In genomic region chr15:99098493-99098861, GRCm38 (mm10) we compare ENCODE assay signal across 8 mouse cellular contexts. TPM values are rescaled to one million over a fixed set of nuclear protein-coding genes. Genes with fewer than 3 reads are reported as not detected.
DNase-seq lines count a peak whose midpoint lies in the region; ATAC-seq and TF ChIP-seq lines count a peak whose summit lies in the region.

No protein-coding gene starts in this region.

- H3K9me3 ChIP-seq in forebrain, embryonic 12.5 days, result no peaks in the 10 kb centered on the region
- H3K9me3 ChIP-seq in limb, embryonic 14.5 days (ENCODE audit: control insufficient read depth, low read length), result no peaks in the 10 kb centered on the region

- H3K27me3 ChIP-seq in forebrain, embryonic 12.5 days, result peaks cover 78% of the 10 kb centered on the region
- H3K27me3 ChIP-seq in limb, embryonic 14.5 days (ENCODE audit: control insufficient read depth, insufficient read depth, low read length), result peaks cover 60% of the 10 kb centered on the region

- no peak for DNase-seq in layer of hippocampus, adult 2 months (ENCODE audit: low spot score in 2 of 2)
- DNase-seq in layer of hippocampus, adult 11-12 months (ENCODE audit: low spot score), result no peak
- no peak for DNase-seq in limb, embryonic 14.5 days (ENCODE audit: low spot score)
- DNase-seq in retina, embryonic 14.5 days (ENCODE audit: low spot score), result peak; percentile 29
- DNase-seq in right cerebral cortex, postnatal 10 days (ENCODE audit: low spot score in 2 of 2), result no peak
- DNase-seq in frontal cortex, adult 2 months (ENCODE audit: extremely low spot score in 1 of 2, low spot score in 1 of 2), result no peak
- DNase-seq in spleen, postnatal 14 days (ENCODE audit: low spot score in 2 of 2), result no peak

- H3K4me1 ChIP-seq in forebrain, embryonic 12.5 days, result peaks cover 52% of the 10 kb centered on the region
- peaks cover 32% of the 10 kb centered on the region for H3K4me1 ChIP-seq in limb, embryonic 14.5 days (ENCODE audit: control insufficient read depth, insufficient read depth, low read length)

- WGBS in forebrain, embryonic 12.5 days, result 1% methylated on average over 9 of the region's 9 CpGs
- 4% methylated on average over 9 of the region's 9 CpGs for WGBS in limb, embryonic 14.5 days

- H3K4me3 ChIP-seq in layer of hippocampus, adult 2 months, result peak overlapping the region; percentile 43; the same call in 1 of the 2 replicates
- H3K4me3 ChIP-seq in forebrain, embryonic 12.5 days (replicated peaks), result peak overlapping the region; percentile 42
- H3K4me3 ChIP-seq in limb, embryonic 14.5 days (replicated peaks; ENCODE audit: low read length), result peak overlapping the region; percentile 41

- 0 out of 2 replicates have a peak overlapping the region, but pooled peaks have one; percentile 26 for H3K9ac ChIP-seq in forebrain, embryonic 12.5 days
- no peak overlapping the region for H3K9ac ChIP-seq in limb, embryonic 14.5 days (ENCODE audit: low read depth, low read length, severe bottlenecking)

- no peak for TF ChIP-seq POLR2A in limb, embryonic 14.5 days (IDR thresholded peaks at IDR 0.05; ENCODE audit: borderline replicate concordance, extremely low read depth, insufficient read depth, insufficient read length)

- ATAC-seq in forebrain, embryonic 12.5 days (ENCODE audit: low FRiP score), result no peak
- no peak for ATAC-seq in limb, embryonic 14.5 days (ENCODE audit: low FRiP score, low read depth)

- H3K27ac ChIP-seq in layer of hippocampus, adult 2 months, result no peak overlapping the region
- H3K27ac ChIP-seq in forebrain, embryonic 12.5 days, result no peak overlapping the region
- H3K27ac ChIP-seq in limb, embryonic 14.5 days (replicated peaks; ENCODE audit: low read depth, low read length), result no peak overlapping the region

- TF ChIP-seq CTCF in layer of hippocampus, adult 2 months (conservative IDR thresholded peaks at IDR 0.05), result no peak

- H3K36me3 ChIP-seq in forebrain, embryonic 12.5 days (replicated peaks), result no peaks in the 10 kb centered on the region
- no peaks in the 10 kb centered on the region for H3K36me3 ChIP-seq in limb, embryonic 14.5 days (ENCODE audit: control insufficient read depth, insufficient read depth, low read length)

- H3K4me2 ChIP-seq in forebrain, embryonic 12.5 days, result peak overlapping the region; percentile 73
- peak overlapping the region; percentile 85 for H3K4me2 ChIP-seq in limb, embryonic 14.5 days (replicated peaks; ENCODE audit: low read depth, low read length, severe bottlenecking)

RNA-seq across cellular contexts. Expression of gene Dnajc22, which starts 5.5 kb away (rescaled TPM):
- under 1 TPM in 1 of 2 experiments, not detected in 1; 0.31 TPM for total RNA-seq in layer of hippocampus, adult 2 months (2021)
- polyA plus RNA-seq in forebrain, embryonic 12.5 days (2016; fragmentation: Nextera tagmentation; extraction: Ambion mirVana), result 0.76 and 1.0 TPM in 2 replicates
- 0.87 and 1.7 TPM in 2 replicates for polyA plus RNA-seq in limb, embryonic 14.5 days (2012; rRNA removed)
- 0.11 and 0.37 TPM in 2 replicates for polyA plus RNA-seq in limb, embryonic 14.5 days (2014; fragmentation: Nextera tagmentation; extraction: Ambion mirVana)
- polyA plus RNA-seq in frontal cortex, adult 2 months (2012; rRNA removed), result 0.06 TPM in 1 of 2 replicates, not detected in the other

RNA-seq across cellular contexts. Expression of gene C1ql4, which starts 10.9 kb away (rescaled TPM):
- total RNA-seq in layer of hippocampus, adult 2 months (2021), result not detected
- 0.44 and 1.3 TPM in 2 replicates for polyA plus RNA-seq in forebrain, embryonic 12.5 days (2016; fragmentation: Nextera tagmentation; extraction: Ambion mirVana)
- polyA plus RNA-seq in limb, embryonic 14.5 days (2012; rRNA removed), result 0.13 TPM in 1 of 2 replicates, not detected in the other
- not detected in 2 replicates for polyA plus RNA-seq in limb, embryonic 14.5 days (2014; fragmentation: Nextera tagmentation; extraction: Ambion mirVana)
- not detected in 2 replicates for polyA plus RNA-seq in frontal cortex, adult 2 months (2012; rRNA removed)

RNA-seq across cellular contexts. Expression of gene Troap, which starts 24.1 kb away (rescaled TPM):
- under 1 TPM; 0.36 to 0.64 TPM for total RNA-seq in layer of hippocampus, adult 2 months (2021)
- polyA plus RNA-seq in forebrain, embryonic 12.5 days (2016; fragmentation: Nextera tagmentation; extraction: Ambion mirVana), result 41.6 and 48.3 TPM in 2 replicates
- 41.5 and 51.3 TPM in 2 replicates for polyA plus RNA-seq in limb, embryonic 14.5 days (2012; rRNA removed)
- 20.3 and 22.1 TPM in 2 replicates for polyA plus RNA-seq in limb, embryonic 14.5 days (2014; fragmentation: Nextera tagmentation; extraction: Ambion mirVana)
- 0.62 and 1.3 TPM in 2 replicates for polyA plus RNA-seq in frontal cortex, adult 2 months (2012; rRNA removed)

RNA-seq across cellular contexts. Expression of gene Spats2, which starts 27.2 kb away (rescaled TPM):
- 10 to 100 TPM; 29.2 to 30.9 TPM for total RNA-seq in layer of hippocampus, adult 2 months (2021)
- 65.5 and 69.8 TPM in 2 replicates for polyA plus RNA-seq in forebrain, embryonic 12.5 days (2016; fragmentation: Nextera tagmentation; extraction: Ambion mirVana)
- polyA plus RNA-seq in limb, embryonic 14.5 days (2012; rRNA removed), result 47.1 and 48.4 TPM in 2 replicates
- polyA plus RNA-seq in limb, embryonic 14.5 days (2014; fragmentation: Nextera tagmentation; extraction: Ambion mirVana), result 39.7 and 41.7 TPM in 2 replicates
- 36.9 and 39.7 TPM in 2 replicates for polyA plus RNA-seq in frontal cortex, adult 2 months (2012; rRNA removed)

RNA-seq across cellular contexts. Expression of gene Prph, which starts 43.5 kb away (rescaled TPM):
- under 1 TPM; 0.67 to 0.83 TPM for total RNA-seq in layer of hippocampus, adult 2 months (2021)
- polyA plus RNA-seq in forebrain, embryonic 12.5 days (2016; fragmentation: Nextera tagmentation; extraction: Ambion mirVana), result 0.73 and 1.4 TPM in 2 replicates
- 2.7 and 4.2 TPM in 2 replicates for polyA plus RNA-seq in limb, embryonic 14.5 days (2012; rRNA removed)
- 1.3 and 1.7 TPM in 2 replicates for polyA plus RNA-seq in limb, embryonic 14.5 days (2014; fragmentation: Nextera tagmentation; extraction: Ambion mirVana)
- polyA plus RNA-seq in frontal cortex, adult 2 months (2012; rRNA removed), result 0.69 and 0.90 TPM in 2 replicates
